Mouse (Mus musculus): ENCODE results near the gene Prrt1.

DNA sequence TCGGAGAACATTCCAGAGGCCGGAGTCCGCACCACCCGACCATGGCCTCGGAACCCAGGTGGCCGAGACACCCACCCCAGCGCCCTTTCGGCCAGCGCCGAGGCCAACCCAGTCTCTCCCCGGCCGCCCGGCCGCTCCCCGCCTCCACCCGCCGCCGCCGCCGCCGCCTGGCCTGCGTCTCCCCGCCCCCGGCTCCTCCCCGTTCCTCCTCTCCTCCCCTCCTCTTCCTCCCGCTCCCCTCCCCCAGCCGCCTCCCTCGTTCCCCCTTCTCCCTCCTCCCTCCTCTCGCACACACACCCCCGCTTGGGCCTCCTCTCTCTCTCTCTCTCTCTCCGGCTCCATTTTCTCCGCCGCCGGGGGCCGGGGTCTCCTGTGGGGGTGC is 37.3 kb upstream of the Prrt1 start:
- TF ChIP-seq POLR2A (IDR thresholded peaks at IDR 0.05; ENCODE audit: insufficient read depth, low read length) (peak; percentile 52), CTCF (IDR thresholded peaks at IDR 0.05; ENCODE audit: low read depth, low read length) (no peak)

Measured in ES-Bruce4 (cell line).